Mouse (Mus musculus): ENCODE measurements around the gene Mknk2. TPM values are rescaled to one million over a fixed set of nuclear protein-coding genes. Genes with fewer than 3 reads are reported as not detected.

The Mknk2 gene
- total RNA-seq, 2 experiments from 2014 or later, result 32.8 to 40.1 TPM

DNA sequence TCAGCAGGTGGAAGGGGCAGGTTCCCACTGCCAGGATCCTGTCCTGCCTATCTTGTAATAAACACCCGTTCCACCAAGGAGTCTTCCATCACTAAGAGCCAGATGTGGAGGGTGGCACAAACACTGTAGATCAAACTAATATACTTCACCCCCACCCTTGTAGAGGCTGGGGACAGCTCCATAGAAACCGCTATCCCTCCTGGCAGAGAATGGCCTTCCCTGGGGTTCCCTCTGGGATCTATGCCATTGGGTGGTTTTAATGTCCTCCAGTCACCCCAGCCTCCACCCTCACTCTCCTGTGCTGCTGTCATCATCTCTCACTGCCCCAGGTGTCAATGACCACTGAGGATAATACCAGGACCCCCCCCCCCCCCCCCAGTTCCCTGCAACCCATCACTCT is 7.4 kb downstream of the Mknk2 start:
- no peak for ATAC-seq (replicated peaks; ENCODE audit: poor library complexity)

DNA sequence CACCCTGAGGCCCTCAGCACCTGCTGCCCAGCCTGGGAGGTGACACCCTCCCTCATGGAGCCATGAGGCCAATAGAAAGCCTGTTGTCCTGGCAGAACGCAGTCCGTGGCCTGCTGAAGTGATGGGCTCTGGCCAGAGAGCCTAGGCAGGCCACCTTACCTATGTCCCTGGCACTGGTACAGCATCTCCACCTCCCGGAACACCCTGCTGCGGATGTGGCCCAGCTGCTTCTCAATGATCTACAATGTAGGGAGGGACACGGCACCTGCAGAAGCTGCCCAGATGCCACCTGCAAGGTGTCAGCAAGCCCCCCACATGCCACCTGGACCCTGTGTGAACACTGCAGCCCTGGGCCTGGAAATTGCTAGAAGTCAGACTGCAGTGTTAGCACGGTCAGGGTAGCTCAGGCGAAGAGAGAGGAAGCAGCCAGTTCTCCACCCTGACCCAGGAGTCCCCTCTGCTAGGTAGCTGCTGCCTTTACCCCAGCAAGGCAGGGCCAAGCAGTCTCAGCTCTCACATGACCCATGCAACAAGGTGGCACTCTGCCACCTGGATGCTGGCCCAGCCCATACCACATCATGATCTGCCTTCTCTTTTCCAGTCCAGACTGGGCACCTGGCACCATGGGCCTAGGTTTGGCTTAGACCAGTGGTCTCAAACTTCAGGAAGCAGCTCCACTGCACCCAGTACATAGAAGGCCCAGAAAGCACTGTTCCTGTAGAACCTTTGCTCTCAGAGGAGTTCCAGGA is 8.0 kb downstream of the Mknk2 start:
- ATAC-seq (replicated peaks; ENCODE audit: poor library complexity), result 0 out of 2 replicates have a peak, but pooled peaks have one; percentile 8

DNA sequence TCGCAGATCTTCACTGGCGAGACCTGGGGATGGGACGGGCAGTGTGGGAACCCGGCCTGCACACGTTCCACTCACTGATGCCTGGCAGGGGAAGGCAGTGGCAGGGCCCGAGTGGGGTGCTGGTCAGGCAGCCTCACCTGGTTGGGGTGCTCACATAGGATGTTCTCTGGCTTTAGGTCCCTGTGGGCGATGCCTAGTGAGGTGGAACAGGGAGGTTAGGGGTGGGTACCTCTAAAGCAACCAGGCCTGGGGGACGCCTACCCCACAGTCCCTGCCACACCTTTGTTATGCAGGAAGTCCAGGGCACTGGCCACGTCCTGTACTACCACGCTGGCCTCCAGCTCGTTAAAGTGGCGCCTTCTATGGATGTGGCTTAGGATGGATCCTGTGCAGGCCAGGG is 8.9 kb downstream of the Mknk2 start:
- ATAC-seq (replicated peaks; ENCODE audit: poor library complexity), result no peak

DNA sequence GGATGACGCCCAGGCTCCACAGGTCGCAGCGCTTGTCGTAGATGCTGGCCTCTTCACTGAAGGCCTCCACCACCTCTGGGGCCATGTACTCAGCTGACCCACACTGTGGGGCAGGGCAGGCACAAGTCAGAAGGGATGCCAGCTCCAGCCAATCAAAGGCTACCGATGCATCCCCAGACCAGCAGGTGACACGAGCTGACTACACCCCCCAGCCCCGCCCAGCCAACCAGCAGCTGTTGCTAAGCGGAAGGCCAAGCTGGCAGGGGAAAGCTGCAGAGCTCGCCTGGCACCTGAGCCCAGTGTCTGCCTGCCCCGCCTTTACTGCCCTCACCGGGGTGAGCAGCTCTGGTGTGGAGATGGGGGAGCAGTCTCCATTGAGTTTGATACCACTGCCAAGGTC is 9.3 kb downstream of the Mknk2 start:
- no peak for ATAC-seq (replicated peaks; ENCODE audit: poor library complexity)

DNA sequence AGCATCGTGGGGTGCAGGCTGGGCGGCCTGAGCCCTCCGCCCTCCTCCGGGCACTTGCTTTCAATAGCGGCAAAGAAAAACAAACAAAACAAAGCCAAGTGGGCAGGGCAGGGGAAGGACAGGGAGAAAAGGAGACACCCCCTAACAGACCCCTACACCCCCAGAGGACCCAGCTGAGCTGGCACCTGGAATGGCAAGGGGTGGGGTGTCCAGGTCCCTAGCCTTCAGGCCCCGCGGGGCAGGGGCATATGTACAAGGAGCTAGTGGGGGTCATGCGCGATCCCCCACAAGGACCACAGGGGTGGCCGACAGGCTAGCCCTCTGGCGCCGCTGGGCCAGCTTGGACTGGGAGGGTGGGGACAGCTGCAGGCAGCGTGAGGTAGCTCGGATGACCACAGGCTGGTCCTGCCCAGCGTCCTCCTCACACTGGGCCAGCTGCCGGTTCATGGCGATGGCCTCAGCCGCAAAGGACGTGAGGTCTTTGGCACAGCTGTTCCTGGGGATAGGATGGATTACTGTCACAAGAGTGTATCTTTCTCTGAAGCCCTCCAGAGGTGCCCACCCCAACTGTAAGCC is 11.0 kb downstream of the Mknk2 start:
- ATAC-seq (replicated peaks; ENCODE audit: poor library complexity), result no peak

DNA sequence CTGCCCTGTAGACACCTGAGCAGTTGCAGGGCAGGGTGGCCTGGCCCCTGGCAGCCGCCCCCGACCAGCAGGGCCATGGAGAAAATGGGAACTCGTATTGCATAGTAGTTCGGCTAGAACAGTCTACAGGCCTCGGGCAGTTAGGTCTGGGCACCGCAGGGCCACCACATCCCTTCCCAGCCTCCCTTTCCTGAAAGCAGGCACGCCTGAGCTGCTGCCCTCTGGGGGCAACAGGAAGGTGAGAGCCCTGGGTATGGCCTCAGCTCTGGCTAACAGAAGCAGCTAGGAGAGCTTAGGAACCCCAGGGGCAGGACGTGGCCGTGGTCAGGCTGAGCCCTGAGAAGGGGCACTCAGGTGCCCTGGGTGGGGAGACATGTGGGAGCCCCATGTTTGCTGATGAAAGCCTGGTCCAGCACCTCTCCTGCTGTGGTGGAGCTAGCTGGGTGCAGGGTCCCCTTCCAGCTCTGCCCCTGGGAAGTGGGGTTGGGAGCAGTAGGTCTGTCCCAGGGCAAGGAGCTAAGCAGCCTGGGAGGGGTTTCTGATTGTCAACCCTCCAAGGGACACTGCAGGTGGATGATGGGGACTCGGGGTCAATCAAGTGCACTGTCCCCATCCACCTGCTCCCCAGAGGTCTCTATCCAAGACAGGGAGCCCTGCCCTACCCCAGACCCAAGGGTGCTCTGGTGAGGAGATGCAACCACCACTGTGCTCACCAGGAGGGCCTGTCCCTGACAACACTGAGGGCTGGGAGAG is 11.8 kb downstream of the Mknk2 start:
- peak; percentile 38 for ATAC-seq (replicated peaks; ENCODE audit: poor library complexity)

DNA sequence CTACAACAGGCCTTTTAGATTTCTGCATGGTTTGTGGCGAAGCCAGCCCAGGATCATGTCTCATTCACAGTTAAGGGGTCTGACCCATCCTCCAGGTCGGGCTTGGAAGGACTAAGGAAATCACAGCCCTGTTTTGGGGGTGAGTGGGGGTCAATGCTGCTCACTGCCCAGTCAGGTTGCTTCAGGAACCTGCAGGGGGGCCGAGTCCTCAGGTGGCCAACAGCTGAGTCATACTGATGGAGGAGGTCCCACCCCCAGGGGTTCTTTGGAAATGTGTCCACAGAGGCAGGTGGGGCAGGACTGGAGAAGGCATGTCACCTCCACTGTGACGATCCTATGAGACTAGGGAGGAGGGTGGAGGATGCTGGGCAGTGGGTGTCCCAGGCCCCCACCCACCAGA is 12.5 kb downstream of the Mknk2 start:
- ATAC-seq (replicated peaks; ENCODE audit: poor library complexity), result no peak

DNA sequence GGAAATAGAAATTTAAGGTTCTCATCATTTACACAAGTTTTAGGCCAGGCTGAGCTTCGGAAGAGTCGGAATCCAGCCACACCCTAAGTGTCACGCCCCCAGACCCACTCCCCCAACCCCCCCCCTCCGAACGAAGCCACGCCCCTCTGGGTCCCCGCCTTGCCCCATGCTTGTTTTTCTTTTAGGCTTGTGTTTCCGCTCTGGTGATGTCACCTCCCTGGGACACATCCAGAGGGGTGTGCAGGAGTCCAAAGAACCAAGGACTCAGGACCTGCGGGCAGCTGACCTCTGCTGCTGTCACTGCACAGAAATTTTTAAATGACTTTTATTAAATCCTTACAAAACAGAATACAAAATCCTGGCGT is 12.9 kb downstream of the Mknk2 start:
- ATAC-seq (replicated peaks; ENCODE audit: poor library complexity), result peak; percentile 2; the same call in 1 of the 2 replicates

DNA sequence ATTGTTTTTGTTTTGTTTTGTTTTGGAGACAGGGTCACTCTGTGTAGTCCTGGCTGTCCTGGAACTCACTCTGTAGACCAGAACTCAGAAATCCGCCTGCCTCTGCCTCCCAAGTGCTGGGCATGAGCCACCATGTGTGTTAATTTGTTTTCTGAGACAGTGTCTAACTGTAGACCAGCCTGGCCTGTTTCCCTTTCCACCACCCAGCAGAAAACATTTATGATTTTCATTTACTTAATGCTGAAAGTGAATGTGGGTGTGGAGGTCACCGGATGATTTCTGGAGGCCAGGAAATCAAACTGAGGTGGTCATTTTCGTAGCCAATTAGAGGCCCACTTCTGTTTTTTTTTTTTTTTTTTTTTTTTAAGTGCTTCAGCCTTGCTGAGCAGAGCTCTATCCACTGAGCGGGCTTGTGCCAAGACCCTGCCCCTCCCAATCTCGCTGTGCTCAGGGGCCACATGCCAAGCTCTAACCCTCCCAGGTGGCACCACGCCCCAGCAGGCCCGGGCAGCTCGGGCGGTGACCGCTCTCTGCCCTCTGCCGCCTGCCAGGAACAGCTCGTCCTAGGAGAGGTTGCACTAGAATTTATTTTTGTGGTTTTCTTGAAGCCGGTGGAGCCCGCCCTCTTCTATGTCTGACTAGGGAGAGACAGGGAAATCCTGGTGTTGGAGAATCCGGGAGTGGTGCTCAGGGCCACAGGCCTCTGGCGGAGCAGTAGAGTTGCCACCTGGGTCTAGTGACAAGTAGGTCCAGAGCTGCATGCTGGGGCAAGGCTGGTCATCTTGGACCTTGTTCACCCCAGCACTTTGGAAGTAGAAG is 13.5 kb downstream of the Mknk2 start:
- peak; percentile 65 for ATAC-seq (replicated peaks; ENCODE audit: poor library complexity)

DNA sequence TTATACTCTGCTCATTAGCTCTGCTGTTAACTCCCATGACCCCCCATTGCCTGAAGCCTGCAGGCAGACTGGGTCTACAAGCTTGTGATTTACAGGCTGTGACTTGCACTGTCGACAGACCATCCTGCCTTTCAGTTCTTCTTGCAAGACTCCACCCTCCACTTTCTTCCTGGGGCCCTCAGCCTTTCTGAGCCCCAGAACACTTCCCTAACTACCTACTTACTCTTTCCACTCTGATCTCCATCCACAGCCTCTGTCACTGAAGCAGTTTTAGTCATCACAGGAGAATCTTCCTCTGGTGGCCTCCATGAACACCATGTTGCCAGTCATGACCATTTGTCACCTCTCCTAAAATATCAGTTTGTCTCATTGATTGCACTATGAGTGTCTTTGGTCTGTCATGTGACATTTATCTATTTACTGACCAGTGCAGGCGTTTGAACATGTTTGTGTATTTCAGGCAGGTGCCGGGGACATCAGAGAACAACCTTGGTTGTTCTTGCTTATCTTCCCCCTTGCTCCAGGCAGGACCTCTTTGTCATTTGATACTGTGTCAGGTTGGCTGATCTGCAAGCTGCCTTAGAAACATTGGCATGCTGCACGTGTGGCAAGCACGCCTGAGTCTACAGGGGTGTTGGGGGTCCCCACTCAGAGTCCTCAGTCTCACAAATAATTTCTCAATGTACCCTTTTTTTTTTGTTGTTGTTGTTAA is 14.3 kb downstream of the Mknk2 start:
- no peak for ATAC-seq (replicated peaks; ENCODE audit: poor library complexity)

DNA sequence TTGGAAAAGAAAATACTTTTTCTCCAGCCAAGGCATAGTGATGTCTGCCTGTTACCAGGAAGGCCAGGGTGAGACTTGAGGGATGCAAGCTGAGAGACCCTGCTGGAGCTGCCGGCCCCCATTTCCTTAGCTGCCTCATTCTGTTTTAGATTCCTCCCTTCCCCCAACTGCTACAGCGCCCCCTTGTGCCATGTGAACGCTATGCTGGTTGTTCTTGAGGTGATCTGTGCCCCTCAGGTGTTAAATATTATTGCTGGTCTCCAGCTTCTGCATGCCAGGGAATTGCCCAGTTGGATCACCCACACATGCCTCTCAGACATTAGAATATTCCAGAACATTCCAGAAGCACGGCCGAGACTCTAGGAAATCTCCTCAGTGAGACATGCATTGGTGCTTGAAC is 16.8 kb downstream of the Mknk2 start:
- 0 out of 2 replicates have a peak, but pooled peaks have one; percentile 17 for ATAC-seq (replicated peaks; ENCODE audit: poor library complexity)

DNA sequence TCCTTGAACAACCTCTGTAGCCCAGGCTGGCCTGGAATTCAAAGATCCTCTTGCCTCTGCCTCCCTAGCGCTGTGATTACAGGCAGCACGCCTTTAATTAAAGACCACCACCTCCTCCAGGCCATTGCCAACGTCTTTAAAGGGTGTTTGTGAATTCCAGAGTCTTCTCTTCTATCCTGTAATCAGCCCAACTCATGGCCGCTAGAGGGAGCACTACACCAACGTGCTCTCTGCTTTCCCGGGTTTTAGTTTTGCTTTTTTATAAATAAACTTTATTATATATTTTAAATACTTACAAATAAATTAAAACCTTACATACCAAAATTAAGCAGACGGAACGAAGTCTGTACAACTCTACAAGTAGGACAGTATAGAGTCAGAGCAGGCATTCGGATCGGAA is 18.7 kb downstream of the Mknk2 start:
- 0 out of 2 replicates have a peak, but pooled peaks have one; percentile 22 for ATAC-seq (replicated peaks; ENCODE audit: poor library complexity)

DNA sequence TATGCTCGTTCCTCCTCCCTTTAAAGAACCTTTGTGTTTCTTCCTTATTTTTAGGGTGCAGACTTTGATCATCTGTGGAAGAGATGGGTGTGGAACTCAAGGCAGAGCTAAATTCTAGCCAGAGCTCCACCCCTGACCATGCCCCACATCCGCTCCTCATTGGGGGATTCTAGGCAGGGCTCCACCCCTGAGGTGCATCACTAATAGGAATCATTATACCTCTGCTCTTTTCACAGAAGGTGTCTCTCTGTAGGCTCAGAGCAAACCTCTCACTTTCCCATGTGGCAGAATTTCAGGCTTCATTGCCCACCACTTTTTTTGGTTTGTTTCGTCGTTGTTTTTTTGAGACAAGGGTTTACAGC is 19.1 kb downstream of the Mknk2 start:
- peak; percentile 59 for ATAC-seq (replicated peaks; ENCODE audit: poor library complexity)

DNA sequence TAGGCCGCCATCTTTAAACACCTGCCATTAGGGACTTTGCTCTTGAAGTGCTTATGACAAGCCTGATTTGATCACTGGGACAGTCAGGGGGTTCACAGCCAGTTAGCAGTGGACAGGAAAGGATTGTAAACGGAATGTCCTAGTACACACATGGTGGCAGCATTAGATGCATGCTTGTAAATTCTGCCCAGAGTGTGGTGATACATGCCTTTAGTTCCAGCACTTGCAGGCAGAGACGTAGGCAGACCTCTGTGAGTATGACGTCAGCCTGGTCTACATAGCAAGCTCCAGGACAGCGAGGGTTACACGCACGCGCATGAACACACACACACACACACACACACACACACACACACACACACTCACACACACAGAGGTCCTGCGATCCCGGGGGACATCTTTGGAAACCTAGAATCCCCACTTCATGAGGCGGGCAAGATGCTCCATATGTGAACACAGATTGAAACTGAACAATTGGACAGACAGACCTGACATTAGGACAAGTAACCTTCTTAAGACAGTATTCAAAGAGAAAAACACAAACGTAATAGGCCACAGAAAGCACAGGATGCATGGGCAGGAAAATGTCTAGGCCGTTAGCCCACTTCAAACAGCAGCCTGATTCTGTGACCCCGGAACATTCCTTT is 19.6 kb downstream of the Mknk2 start:
- ATAC-seq (replicated peaks; ENCODE audit: poor library complexity), result no peak

DNA sequence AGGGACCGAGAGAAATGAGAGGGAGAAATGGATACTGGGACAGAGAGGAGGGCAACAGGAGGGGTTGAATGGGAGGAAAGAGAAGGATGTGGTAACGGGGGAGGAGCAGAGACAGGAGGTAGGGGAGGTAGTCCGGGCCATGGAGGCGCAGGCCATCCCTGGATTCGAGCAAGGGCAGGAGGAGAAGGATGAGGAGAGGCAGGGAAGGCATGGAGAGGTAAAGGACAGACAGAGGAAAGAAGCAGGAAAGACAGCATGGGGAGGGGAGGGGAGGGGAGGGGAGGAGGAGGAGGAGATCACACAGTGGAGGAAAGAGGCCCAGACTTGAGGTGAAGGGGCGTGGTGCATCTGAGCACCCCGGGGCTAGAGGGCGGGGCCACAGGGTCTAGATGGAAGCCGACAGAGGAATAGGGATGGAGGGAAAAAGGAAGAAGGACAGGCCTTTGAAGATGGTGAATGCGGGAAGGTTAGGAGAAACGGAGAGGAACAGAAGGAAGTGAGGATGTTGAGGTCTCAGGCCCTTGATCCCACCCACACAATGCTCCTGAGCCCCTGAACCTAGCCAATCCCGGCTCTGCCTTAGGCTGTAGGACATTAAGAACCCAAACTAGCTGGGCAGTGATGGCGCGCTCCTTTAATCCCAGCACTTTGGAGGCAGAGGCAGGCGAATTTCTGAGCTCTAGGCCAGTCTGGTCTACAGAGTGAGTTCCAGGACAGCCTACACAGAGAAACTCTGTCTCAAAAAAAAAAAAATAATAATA is 20.9 kb downstream of the Mknk2 start, which contains the start of gene Btbd2:
Btbd2 (minus strand) TSS at position 209 of the 761 bp plus-strand sequence.
- no peak for ATAC-seq (replicated peaks; ENCODE audit: poor library complexity)

DNA sequence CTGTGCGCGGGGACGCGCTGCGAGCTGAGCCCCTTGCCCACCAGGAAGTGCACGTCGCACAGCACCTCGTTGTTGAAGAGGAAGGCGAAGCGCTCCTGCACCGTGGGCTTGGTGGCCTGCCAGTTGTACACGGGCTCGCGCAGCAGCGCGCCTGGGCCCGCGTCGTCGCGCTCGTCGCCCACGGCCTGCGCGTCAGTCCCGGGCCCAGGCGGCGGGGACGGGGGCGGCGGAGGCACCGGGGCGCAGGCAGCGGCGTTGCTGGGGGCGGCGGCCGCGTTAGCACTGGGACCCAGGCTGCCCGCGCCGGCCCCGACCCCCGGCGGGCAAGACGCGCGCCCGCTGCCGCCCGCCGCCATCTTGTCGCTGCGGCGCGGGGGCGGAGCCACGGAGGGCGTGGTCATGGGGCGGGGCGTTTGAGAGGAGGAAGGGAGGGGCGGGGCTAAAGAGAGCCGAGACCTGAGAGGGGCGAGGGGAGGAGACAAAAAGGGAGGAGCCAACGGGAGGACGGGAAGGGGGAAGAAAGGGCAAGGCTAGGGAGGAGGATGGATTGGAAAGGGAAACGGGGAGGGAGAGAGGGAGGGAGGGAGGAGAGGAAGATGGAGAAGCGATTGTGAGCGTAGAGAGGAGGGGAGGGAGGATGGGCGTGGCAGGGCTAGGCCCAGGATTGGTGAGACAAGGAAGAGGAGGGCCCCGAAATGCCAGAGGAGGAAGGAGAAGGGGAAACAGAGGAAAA is 21.6 kb downstream of the Mknk2 start:
- ATAC-seq (replicated peaks; ENCODE audit: poor library complexity), result peak; percentile 86

DNA sequence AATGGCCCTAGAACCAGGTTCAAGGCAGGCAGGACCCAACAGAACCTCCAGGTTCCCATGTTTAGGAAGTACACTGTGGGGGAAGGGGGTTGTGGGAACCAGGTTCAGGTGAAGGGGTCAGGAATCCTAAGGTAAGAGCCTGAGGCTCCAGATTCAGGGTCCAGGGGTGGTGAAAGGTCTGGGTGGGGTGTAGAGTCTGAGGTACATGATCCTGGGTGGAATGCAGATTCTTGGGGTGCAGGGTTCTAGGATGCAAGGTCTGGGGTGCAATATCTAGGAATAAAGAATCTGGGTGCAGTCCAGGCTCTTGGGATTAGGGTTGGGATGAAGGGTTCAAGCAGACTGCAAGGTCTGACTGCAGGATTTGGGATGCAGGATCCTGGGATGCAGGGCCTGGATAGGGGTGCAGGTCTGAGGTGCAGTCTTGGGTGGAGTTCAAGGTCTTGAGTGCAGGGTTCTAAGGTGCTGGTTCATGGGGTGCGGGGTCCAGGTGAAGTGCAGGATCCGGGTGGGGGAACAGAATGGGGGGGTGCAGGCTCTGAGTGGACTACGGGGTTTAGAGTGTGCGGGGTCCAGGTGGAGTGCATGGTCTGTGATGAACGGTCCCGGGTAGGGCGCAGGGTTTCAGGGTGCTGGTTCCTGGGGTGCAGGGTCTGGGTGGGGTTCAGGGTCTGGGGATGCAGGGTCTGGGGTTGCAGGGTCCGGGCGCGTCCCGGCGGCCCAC is 22.3 kb downstream of the Mknk2 start:
- no peak for ATAC-seq (replicated peaks; ENCODE audit: poor library complexity)

DNA sequence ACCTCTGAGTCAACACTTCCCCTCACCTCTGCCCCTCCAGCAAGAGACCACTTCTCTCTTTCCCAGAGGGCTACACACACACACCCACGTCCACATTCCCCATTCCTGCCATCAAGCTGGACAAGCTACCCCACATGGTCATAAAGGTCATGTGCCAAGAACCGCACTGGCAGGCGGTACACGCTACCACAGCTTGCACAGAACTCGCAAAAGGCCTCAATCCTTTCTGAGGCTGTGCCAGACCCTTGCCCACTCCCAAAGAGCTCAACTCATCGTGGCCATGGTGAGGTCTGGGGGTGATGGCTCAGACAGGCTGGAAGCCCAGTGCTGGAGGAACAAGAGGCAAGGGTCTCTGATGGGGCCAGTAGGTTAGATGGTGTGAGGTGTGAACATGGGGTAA is 23.0 kb downstream of the Mknk2 start:
- ATAC-seq (replicated peaks; ENCODE audit: poor library complexity), result no peak

Data from megakaryocyte progenitor cell, adult 5-6 weeks (primary cell).